Mouse (Mus musculus) small intestine, adult 2 months (tissue): ENCODE data around the gene Clec3b. TPM values are rescaled to one million over a fixed set of nuclear protein-coding genes. Genes with fewer than 3 reads are reported as not detected.
A peak's percentile ranks its signal among the peaks of the same experiment; 100 is the strongest.

Experiments used
- H3K27ac ChIP-seq: fragments of 200-500 bp; 2 replicates; pipeline ENCODE4 v1.5.1; 2012; ENCODE audit warnings: low read depth, low read length, control low read depth, inconsistent platforms; ENCODE audit not compliant: insufficient read depth
- H3K27me3 ChIP-seq: fragments of 200-500 bp; 2 replicates; pipeline ENCODE4 v1.6.1; 2012; ENCODE audit warnings: mild to moderate bottlenecking, moderate library complexity, low read length, inconsistent platforms; ENCODE audit not compliant: control insufficient read depth, insufficient read depth
- H3K36me3 ChIP-seq: fragments of 200-500 bp; 2 replicates; pipeline ENCODE4 v1.6.1; 2012; ENCODE audit warnings: mild to moderate bottlenecking, low read length, control low read depth, inconsistent platforms; ENCODE audit not compliant: control insufficient read depth, insufficient read depth
- H3K4me1 ChIP-seq: fragments of 200-500 bp; 2 replicates; pipeline ENCODE4 v1.6.1; 2012; ENCODE audit warnings: low read length, inconsistent platforms, mixed read lengths; ENCODE audit not compliant: control insufficient read depth, insufficient read depth, insufficient read length
- H3K4me3 ChIP-seq: fragments of 200-500 bp; 2 replicates; pipeline ENCODE4 v1.5.1; 2012; ENCODE audit warnings: low read depth, mild to moderate bottlenecking, control low read depth, inconsistent platforms, low read length, moderate library complexity
- CTCF ChIP-seq: fragments of 200-500 bp; IDR thresholded peaks from 2 replicates; pipeline ENCODE4 v1.5.1; 2012; ENCODE audit warnings: low read depth, mild to moderate bottlenecking, control low read depth, inconsistent platforms, low read length, moderate library complexity, mixed read lengths; ENCODE audit not compliant: insufficient replicate concordance, insufficient read length; ENCODE audit errors: extremely low read depth
- POLR2A ChIP-seq: fragments of 200-500 bp; IDR thresholded peaks from 2 replicates; pipeline ENCODE4 v1.6.1; 2012; ENCODE audit warnings: low read depth, mild to moderate bottlenecking, control low read depth, inconsistent platforms, low read length, moderate library complexity
- WGBS: fragments of 180-500 bp; shearing (Covaris S2); methylation state at CpG from one replicate; pipeline ENCODE4 v1.1.7; 2018; 5-methylcytosine and 5-hydroxymethylcytosine counted together
- polyA plus RNA-seq: library from polyadenylated mRNA; depleted of rRNA; stranded (reverse); fragments of >200 nt; gene quantifications from 2 replicates; pipeline ENCODE4 v1.2.3, GENCODE M21; 2012; rRNA removed

The Clec3b gene
- polyA plus RNA-seq, 1 experiment = 34.7 TPM

DNA sequence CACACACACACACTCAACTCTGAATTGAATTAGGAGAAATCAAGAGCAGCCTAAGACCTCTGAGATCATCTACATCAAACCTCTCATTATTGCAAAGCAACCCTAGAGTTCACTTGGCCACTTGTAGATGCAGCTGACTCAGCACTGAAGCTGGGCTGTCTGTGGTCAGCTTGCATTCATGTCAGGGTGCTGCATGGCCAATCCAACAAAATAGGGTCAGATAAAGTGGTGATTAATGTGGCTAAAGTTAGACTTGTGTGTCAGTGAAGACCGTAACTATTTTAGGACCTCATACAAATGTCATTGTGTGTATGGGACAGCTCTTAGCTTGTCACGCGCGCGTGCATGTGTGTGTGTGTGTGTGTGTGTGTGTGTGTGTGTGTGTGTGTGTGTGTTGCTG is 36.8 kb downstream of the Clec3b start:
- TF ChIP-seq CTCF = no peak
- no peak for TF ChIP-seq POLR2A
- no peak overlapping the region for H3K27ac ChIP-seq
- H3K27me3 ChIP-seq = no peaks in the 10 kb centered on the region
- no peak overlapping the region for H3K4me3 ChIP-seq
- H3K36me3 ChIP-seq = peaks cover 54% of the 10 kb centered on the region
- peaks cover 2% of the 10 kb centered on the region; the same call in 1 of the 2 replicates for H3K4me1 ChIP-seq
- WGBS = 97% methylated on average over 5 of the region's 5 CpGs

DNA sequence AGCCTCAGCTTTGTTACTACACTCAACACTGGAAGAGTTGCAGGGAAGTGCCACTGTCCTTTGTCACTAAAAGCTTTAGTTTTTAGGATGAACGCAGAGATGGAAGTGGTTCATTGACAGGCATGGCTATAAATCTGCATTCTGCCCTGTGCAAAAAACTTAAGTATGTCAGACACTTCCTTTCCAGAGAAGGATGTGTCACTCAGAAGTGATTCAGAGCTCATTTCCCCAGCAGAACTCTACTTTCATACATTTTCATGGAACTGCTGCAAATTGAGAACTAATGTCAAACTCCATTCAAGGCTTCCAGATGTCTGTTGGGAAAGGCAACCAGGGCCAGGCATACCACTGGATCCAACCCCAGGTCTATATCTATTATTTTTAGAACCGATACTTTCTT is 37.5 kb downstream of the Clec3b start:
- Histone ChIP-seq H3K36me3 (peaks cover 49% of the 10 kb centered on the region), H3K27me3 (no peaks in the 10 kb centered on the region), H3K27ac (no peak overlapping the region), H3K4me1 (peaks cover 2% of the 10 kb centered on the region; the same call in 1 of the 2 replicates), H3K4me3 (no peak overlapping the region)
- TF ChIP-seq CTCF = no peak
- TF ChIP-seq POLR2A = no peak
- 84% methylated on average over 2 of the region's 2 CpGs for WGBS

DNA sequence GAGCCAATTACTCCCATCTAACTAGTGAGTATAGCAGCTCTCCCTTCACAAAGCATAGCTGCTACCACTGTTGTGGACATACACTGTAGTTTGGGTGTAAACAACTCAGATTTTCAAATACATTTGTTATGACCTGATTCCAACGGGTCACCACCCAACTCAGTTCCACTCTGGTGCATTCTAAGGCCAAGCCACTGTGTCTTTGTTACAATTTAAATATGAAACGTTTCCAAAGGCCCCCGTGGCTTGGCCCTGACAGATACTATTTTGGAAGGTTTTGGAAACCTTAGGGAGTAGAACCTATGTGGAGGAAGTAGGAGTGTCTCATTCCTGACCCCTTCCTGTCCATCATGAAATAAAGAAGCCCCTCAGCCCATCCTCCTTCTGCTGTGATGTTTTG is 49.4 kb downstream of the Clec3b start:
- no peak overlapping the region for H3K27ac ChIP-seq
- peaks cover 6% of the 10 kb centered on the region; the same call in 1 of the 2 replicates for H3K4me1 ChIP-seq
- H3K36me3 ChIP-seq = peaks cover 10% of the 10 kb centered on the region
- 73% methylated on average over 3 of the region's 3 CpGs for WGBS
- TF ChIP-seq POLR2A (no peak), CTCF (no peak)
- H3K27me3 ChIP-seq = no peaks in the 10 kb centered on the region
- no peak overlapping the region for H3K4me3 ChIP-seq

DNA sequence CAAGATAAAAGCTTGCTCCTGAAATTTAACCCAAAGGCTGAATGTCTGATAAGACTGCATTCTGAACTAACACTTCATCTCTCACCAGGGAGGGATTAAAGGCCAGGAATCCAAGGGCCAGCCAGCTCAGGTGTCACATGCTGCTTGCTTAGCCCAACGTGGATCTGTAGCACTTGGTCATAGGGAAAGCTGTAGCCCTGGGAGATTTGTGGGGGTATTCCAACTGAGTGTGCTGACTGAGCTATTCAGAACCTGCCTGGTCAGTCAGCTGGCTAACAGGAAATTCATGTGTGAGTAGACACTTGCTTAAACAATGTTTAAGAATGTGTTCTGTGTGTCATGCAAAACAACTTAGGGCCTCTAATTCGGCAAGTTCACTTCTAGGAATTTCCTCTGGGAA is 55.8 kb downstream of the Clec3b start:
- TF ChIP-seq POLR2A = no peak
- TF ChIP-seq CTCF = no peak
- peak overlapping the region; percentile 82 for H3K27ac ChIP-seq
- H3K27me3 ChIP-seq = no peaks in the 10 kb centered on the region
- no peak overlapping the region for H3K4me3 ChIP-seq
- 28% methylated on average over 2 of the region's 2 CpGs for WGBS
- H3K4me1 ChIP-seq = peaks cover 26% of the 10 kb centered on the region
- peaks cover 6% of the 10 kb centered on the region for H3K36me3 ChIP-seq

DNA sequence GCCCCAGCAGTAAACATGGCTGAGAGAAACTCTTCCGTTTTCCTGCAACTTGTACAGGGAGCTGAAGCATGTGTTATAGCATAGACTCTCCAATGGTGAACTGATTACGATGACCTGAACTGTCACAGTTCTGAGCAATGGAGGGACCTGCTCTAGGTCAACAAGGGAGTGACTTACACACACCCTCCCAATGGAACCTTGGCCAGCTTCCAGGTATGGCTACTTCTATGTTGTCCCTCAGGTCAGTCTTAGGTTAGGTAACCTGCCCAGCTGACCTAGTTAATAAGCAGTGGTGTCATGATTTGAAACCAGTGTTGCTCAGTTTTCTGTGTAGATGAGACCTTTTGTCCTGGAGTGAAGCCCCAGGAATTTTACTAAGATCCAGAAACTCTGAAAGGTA is 56.2 kb downstream of the Clec3b start:
- Histone ChIP-seq H3K4me1 (peaks cover 26% of the 10 kb centered on the region), H3K27ac (peak overlapping the region; percentile 82), H3K36me3 (peaks cover 6% of the 10 kb centered on the region), H3K4me3 (no peak overlapping the region), H3K27me3 (no peaks in the 10 kb centered on the region)
- WGBS = 24% methylated on average over 2 of the region's 2 CpGs
- no peak for TF ChIP-seq POLR2A
- no peak for TF ChIP-seq CTCF

Other genes with a start within 250 kb of the Clec3b start
- 0.19 and 0.46 TPM in 2 replicates for gene Zfp105, start 227.9 kb upstream of the Clec3b start, polyA plus RNA-seq
- gene 1110059G10Rik, start 199.9 kb upstream of the Clec3b start, polyA plus RNA-seq = 0.22 and 1.5 TPM in 2 replicates
- 1.4 and 2.6 TPM in 2 replicates for gene Kif15, start 199.9 kb upstream of the Clec3b start, polyA plus RNA-seq
- gene Tmem42, start 129.6 kb upstream of the Clec3b start, polyA plus RNA-seq = 7.1 and 7.6 TPM in 2 replicates
- not detected in 2 replicates for gene Tgm4, start 116.2 kb upstream of the Clec3b start, polyA plus RNA-seq
- gene Zdhhc3, start 37.7 kb upstream of the Clec3b start, polyA plus RNA-seq = 123 and 320 TPM in 2 replicates
- gene Exosc7, start 37.7 kb upstream of the Clec3b start, polyA plus RNA-seq = 8.6 and 14.6 TPM in 2 replicates
- 16.4 and 25.7 TPM in 2 replicates for gene Cdcp1, start 65.1 kb downstream of the Clec3b start, polyA plus RNA-seq
- gene Tmem158, start 109.8 kb downstream of the Clec3b start, polyA plus RNA-seq = 21.7 and 44.7 TPM in 2 replicates
- gene Lars2, start 216.0 kb downstream of the Clec3b start, polyA plus RNA-seq = 217 and 259 TPM in 2 replicates